Mouse (Mus musculus): ENCODE measurements around the gene Lalba. TPM values are rescaled to one million over a fixed set of nuclear protein-coding genes. Genes with fewer than 3 reads are reported as not detected.
"Not testable (repeated sequence)": the region's sequence is repeated elsewhere in the genome, so short reads cannot be mapped to it uniquely, and the experiment has no call there.

Lalba gene
- polyA plus RNA-seq, 1 experiment from 2014 or later = 0.20 TPM

DNA sequence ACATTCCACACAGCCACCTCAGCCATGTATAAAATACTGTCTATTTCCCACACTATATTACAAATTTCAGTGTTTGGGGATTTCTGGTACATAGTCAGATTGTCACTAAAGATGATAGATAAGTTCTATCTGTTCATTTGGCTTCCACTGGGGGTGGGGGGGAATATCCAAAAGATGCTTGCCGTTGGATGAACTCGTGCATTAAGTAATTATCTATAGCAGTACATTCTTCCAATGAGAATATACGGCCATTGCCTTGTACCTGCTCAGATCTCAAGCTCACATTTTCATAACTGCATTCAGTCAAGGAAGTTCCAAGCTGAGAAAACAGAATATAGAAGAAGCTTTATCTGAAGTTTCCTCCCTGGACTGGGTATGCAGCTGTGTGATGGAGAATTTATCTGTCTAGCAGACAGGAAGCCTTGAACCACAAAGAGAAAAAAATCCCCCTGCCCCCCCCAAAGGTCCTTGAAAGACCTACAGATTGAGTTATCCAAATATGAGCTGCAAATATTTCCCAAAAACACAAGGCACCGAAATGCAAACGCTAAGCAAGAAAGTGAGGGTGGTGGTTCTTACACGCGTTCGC is 4.0 kb upstream of the Lalba start:
- Histone ChIP-seq H3K27me3 (no peaks in the 10 kb centered on the region), H3K4me2 (no peak overlapping the region), H3K9ac (no peak overlapping the region), H3K4me3 (no peak overlapping the region), H3K9me3 (no peaks in the 10 kb centered on the region), H3K36me3 (no peaks in the 10 kb centered on the region), H3K27ac (no peak overlapping the region), H3K4me1 (no peaks in the 10 kb centered on the region)
- WGBS = 94% methylated on average over 8 of the region's 8 CpGs
- no peak for ATAC-seq (ENCODE audit: insufficient number of reproducible peaks, low FRiP score, low TSS enrichment, low read depth)

DNA sequence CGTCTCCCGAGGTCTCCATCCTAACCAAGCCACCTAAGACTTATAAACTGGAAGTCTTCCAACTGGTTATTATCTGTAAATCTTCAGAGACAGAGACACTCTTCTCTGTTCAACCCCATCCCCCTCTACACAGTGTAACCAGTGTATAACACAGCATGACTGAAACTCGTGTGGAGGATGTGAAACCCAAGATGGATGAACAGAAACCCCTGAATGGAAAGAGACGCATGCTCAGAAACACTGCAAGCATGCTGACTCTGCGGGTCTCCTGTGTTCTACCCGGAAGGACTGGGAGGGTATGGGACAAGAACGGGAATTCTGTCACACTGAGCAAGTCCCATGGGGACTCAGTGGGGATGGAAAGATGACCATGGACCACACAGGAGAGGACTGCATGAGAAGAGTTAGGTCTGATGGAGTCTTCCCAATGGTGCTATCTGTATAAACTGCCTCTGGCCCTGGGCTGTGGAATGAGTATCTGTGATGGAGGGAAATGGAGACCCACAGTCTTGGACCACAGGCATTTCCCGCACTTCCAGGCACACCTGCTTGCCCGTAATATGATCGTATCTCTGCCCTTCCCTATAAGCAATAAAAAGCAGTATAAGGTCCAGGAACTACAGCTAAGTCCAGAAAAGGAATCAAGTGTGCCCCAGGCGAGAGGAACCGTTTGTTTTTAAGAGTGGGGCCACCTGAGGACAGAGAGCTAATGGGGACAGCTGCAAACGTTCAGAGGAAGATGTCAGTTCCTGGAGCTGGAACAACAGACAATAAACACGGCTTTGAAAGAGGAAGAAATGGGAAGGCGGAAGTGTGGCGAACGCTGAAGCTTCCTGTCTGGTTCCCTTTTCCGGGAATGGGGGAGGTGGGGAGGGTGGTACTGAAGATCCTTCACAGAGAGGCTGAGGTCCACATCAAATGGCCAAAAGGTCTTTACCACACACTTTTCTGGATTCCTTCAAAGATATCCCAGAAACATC is 1.7 kb upstream of the Lalba start:
- Histone ChIP-seq H3K27ac (no peak overlapping the region), H3K9ac (no peak overlapping the region), H3K4me3 (no peak overlapping the region), H3K27me3 (no peaks in the 10 kb centered on the region), H3K9me3 (no peaks in the 10 kb centered on the region), H3K4me1 (no peaks in the 10 kb centered on the region), H3K4me2 (no peak overlapping the region), H3K36me3 (no peaks in the 10 kb centered on the region)
- 47% methylated on average over 18 of the region's 18 CpGs for WGBS
- ATAC-seq (ENCODE audit: insufficient number of reproducible peaks, low FRiP score, low TSS enrichment, low read depth) = no peak

DNA sequence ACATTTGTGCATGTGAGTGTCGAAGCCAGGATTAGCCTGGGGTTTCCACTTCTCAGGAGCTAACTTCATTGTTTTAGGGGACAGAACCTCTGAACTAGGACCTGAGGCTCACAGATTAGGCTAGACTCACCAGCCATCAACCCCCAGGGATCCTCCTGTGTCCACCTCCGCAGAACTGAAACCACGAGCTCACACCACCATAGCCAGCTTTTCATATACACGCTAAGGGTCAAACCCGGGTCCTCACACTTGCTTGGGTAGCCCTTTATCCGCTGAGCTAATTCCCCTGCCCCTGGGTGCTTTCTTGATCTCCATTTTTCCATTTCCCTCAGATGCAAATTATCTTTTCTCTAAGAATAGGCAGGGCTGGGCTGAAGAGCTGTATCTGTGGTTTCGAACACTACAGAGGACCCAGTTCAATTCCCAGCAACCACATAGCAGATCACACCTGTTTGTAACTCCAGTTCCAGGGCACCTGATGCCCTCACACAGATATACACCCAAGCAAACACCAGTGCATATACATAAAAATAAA is 2.9 kb downstream of the Lalba start:
- Histone ChIP-seq H3K9me3 (no peaks in the 10 kb centered on the region), H3K27ac (no peak overlapping the region), H3K36me3 (no peaks in the 10 kb centered on the region), H3K9ac (no peak overlapping the region), H3K4me3 (no peak overlapping the region), H3K4me2 (no peak overlapping the region), H3K4me1 (no peaks in the 10 kb centered on the region), H3K27me3 (no peaks in the 10 kb centered on the region)
- 70% methylated on average over 7 of the region's 7 CpGs for WGBS
- ATAC-seq (ENCODE audit: insufficient number of reproducible peaks, low FRiP score, low TSS enrichment, low read depth) = no peak

DNA sequence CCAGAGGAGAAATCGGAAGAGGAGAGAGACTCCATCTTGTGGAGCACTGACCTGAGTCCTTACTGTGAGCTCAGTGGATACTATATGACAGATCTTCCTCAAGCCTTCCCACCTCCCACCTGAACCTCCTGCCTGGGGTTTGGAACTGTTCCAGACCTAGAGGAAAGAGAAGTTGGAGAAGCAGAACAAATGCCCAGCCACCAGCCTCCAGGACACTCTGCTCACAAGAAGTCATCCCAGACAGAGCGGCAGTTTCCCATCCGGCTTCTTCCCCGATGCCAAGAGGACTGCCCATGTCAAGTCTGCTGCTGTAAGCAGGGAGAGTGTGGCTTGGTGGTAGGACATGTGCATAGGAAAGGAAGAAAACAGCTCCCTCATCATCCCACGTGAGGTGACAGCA is 6.2 kb downstream of the Lalba start:
- H3K27ac ChIP-seq = no peak overlapping the region
- H3K4me2 ChIP-seq = no peak overlapping the region
- H3K27me3 ChIP-seq = no peaks in the 10 kb centered on the region
- ATAC-seq (ENCODE audit: insufficient number of reproducible peaks, low FRiP score, low TSS enrichment, low read depth) = no peak
- H3K4me3 ChIP-seq = no peak overlapping the region
- H3K9me3 ChIP-seq = no peaks in the 10 kb centered on the region
- H3K9ac ChIP-seq = no peak overlapping the region
- no peaks in the 10 kb centered on the region for H3K4me1 ChIP-seq
- H3K36me3 ChIP-seq = no peaks in the 10 kb centered on the region
- 78% methylated on average over 5 of the region's 5 CpGs for WGBS

DNA sequence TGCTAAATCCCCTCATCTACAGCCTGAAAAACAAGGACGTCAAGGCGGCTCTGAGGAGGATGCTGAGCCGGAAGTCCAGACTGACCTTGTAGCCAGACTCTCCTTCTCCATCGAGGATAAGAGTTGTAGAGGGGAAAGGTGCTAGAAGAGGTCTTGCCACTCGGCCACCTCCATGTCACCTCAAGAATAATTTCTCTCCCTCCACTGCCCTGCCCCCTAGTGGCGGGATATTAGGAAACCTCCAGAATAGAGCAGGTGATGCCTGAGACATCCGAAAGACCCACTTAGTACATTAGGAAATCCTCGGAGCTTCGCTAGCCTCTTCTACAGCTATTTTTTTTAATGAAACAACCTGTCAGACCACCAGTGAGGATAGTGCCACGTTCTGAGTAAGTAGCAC is 7.1 kb downstream of the Lalba start:
- WGBS = 55% methylated on average over 10 of the region's 10 CpGs
- Histone ChIP-seq H3K9ac (no peak overlapping the region), H3K4me2 (no peak overlapping the region), H3K27me3 (no peaks in the 10 kb centered on the region), H3K4me3 (no peak overlapping the region), H3K36me3 (no peaks in the 10 kb centered on the region), H3K4me1 (no peaks in the 10 kb centered on the region), H3K9me3 (no peaks in the 10 kb centered on the region), H3K27ac (no peak overlapping the region)
- ATAC-seq (ENCODE audit: insufficient number of reproducible peaks, low FRiP score, low TSS enrichment, low read depth) = no peak

DNA sequence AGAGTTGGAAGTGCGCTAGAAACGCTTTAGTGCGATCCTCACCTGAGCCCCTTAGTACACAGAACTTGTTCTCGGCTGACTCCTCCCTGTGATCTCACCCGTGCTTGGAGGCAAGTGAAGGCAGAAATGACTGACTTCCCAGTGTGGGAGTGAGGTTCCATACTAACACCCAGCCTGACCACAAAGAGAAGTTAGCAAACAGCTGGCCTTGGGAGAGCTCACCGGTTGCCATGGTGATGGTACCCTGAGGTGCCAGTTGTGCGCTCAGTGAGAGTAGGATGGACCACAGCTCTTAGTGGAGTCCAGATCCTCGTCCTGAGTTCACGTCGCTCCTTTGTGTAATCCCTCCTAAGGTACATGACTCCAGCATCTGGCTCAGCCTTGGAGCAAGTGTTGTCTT is 7.6 kb downstream of the Lalba start:
- no peaks in the 10 kb centered on the region for H3K4me1 ChIP-seq
- H3K9me3 ChIP-seq = no peaks in the 10 kb centered on the region
- no peak overlapping the region for H3K4me2 ChIP-seq
- H3K27ac ChIP-seq = no peak overlapping the region
- H3K36me3 ChIP-seq = no peaks in the 10 kb centered on the region
- H3K9ac ChIP-seq = no peak overlapping the region
- 83% methylated on average over 10 of the region's 10 CpGs for WGBS
- H3K27me3 ChIP-seq = no peaks in the 10 kb centered on the region
- ATAC-seq (ENCODE audit: insufficient number of reproducible peaks, low FRiP score, low TSS enrichment, low read depth) = no peak
- H3K4me3 ChIP-seq = no peak overlapping the region

DNA sequence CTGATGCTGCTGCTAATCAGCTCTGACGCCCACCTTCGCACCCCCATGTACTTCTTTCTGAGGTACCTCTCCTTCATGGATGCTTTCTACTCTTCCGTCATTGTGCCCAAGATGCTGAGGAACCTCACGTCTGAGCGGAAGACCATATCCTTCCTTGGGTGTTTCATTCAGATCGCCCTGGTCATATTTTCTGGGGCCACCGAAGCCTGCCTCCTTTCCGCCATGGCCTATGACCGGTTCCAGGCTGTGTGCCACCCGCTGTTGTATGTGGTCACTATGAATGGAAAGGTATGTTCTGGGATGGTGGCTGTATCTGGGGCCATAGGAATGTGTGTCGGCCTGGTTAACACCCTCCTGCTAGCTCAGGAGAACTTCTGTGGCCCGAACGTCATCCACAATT is 11.0 kb downstream of the Lalba start:
- H3K4me2 ChIP-seq = no peak overlapping the region
- no peak overlapping the region for H3K4me3 ChIP-seq
- WGBS = 87% methylated on average over 13 of the region's 13 CpGs
- H3K9ac ChIP-seq = no peak overlapping the region
- H3K27ac ChIP-seq = no peak overlapping the region
- no peak for ATAC-seq (ENCODE audit: insufficient number of reproducible peaks, low FRiP score, low TSS enrichment, low read depth)
- no peaks in the 10 kb centered on the region for H3K36me3 ChIP-seq
- no peaks in the 10 kb centered on the region for H3K9me3 ChIP-seq
- H3K4me1 ChIP-seq = no peaks in the 10 kb centered on the region
- no peaks in the 10 kb centered on the region for H3K27me3 ChIP-seq

DNA sequence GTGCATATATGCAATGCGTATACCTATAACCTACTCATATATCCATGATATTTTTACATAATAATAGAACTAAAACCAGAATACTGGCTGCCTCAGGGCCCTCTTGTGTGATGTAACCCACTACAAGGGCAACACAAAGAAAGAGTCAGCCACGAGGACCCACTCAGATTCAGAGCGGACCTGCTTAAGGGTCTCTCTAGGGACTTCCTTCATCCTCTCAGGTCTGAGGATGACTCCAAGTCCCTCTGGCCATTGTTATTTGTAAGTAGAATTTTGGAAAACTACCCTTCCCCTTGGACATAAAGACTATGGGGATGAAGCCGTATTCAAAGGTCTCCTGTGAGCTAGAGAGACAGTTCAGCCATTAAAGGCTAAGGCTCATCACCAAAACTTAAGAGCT is 12.9 kb downstream of the Lalba start, which contains the start of gene OR5BS1P:
TSS of gene OR5BS1P (plus strand) at position 301 of the 400 bp plus-strand sequence.
- H3K9ac ChIP-seq = no peak within 1 kb of the TSS

DNA sequence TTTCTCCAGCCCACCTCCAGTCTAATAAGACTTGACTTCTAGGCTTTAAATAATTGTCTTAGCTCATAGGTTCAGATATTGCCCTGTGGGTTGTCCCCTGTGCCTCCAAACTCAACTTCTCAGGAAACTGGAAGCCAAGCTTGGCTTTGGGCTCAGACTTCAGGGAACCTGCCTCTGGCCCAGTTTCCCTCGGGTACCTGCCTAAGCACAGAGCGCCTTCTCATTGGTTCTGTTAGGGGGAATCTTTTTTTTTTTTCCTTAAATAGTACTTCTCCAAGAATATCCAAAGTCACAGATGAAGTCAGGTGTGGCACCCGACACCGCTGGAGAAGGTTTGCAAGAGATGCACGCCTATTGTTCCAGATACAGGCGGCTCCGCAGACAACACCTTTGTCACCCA is 30.2 kb downstream of the Lalba start, which contains the start of gene Olfr281:
TSS of gene Olfr281 (plus strand) at position 301 of the 400 bp plus-strand sequence.
- H3K27ac ChIP-seq = no peak within 1 kb of the TSS
- no peak within 1 kb of the TSS for H3K9ac ChIP-seq
- no peak within 1 kb of the TSS for H3K4me3 ChIP-seq
- no peaks in the 10 kb centered on the region for H3K9me3 ChIP-seq
- WGBS = 89% methylated on average over 7 of the region's 7 CpGs
- no peaks in the 10 kb centered on the region for H3K36me3 ChIP-seq
- no peak within 1 kb of the TSS for H3K4me2 ChIP-seq
- no peak for ATAC-seq (ENCODE audit: insufficient number of reproducible peaks, low FRiP score, low TSS enrichment, low read depth)
- no peaks in the 10 kb centered on the region for H3K4me1 ChIP-seq
- H3K27me3 ChIP-seq = no peaks in the 10 kb centered on the region

More for the DNA sequence above, 12.9 kb downstream of the Lalba start, which contains the start of gene OR5BS1P:
- Histone ChIP-seq H3K27ac (no peak within 1 kb of the TSS), H3K27me3 (no peaks in the 10 kb centered on the region), H3K4me1 (no peaks in the 10 kb centered on the region), H3K4me2 (no peak within 1 kb of the TSS), H3K4me3 (no peak within 1 kb of the TSS), H3K36me3 (no peaks in the 10 kb centered on the region), H3K9me3 (no peaks in the 10 kb centered on the region)
- WGBS = 87% methylated on average over 4 of the region's 4 CpGs
- ATAC-seq (ENCODE audit: insufficient number of reproducible peaks, low FRiP score, low TSS enrichment, low read depth) = no peak

DNA sequence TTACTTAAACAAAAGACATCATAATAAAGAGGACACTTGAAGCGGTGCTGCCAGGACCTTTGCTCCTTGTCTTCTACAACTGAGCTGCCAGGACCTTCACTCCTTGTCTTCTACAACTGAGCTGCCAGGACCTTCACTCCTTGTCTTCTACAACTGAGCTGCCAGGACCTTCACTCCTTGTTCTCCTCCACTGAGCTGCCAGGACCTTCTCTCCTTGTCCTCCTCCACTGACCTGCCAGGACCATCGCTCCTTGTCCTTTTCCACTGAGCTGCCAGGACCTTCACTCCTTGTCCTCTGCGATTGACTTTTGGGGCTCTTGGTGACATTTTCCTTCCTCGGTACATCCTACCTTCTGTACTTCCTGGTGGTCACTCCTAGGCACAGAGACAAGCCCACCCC is 34.0 kb downstream of the Lalba start:
- no peak overlapping the region for H3K4me2 ChIP-seq
- no peak overlapping the region for H3K9ac ChIP-seq
- no peak overlapping the region for H3K4me3 ChIP-seq
- H3K27ac ChIP-seq = no peak overlapping the region
- no peaks in the 10 kb centered on the region for H3K27me3 ChIP-seq
- no peaks in the 10 kb centered on the region for H3K36me3 ChIP-seq
- 66% methylated on average over 4 of the region's 4 CpGs for WGBS
- H3K9me3 ChIP-seq = no peaks in the 10 kb centered on the region
- no peaks in the 10 kb centered on the region for H3K4me1 ChIP-seq
- no peak for ATAC-seq (ENCODE audit: insufficient number of reproducible peaks, low FRiP score, low TSS enrichment, low read depth)

DNA sequence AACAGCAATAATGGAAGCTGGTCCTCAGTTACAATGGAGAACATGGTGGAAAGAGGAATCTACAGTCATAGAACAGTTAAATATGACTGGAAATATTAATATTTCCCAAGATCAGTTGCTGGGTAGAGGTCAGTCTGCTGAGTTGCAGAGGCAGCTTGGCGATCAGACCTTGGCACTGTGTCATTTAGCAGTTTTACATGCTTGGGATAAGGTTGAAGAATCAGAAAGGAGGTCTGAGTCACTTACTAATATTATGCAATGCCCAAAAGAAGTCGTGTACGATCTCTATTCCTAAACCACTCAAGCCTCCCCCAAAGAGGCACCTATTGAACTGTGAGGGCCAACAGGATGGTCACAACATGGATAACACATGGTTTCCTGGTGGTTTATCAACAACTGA is 38.0 kb downstream of the Lalba start:
- WGBS = 70% methylated on average over 3 of the region's 3 CpGs
- no peaks in the 10 kb centered on the region for H3K9me3 ChIP-seq
- H3K4me2 ChIP-seq = no peak overlapping the region
- no peak overlapping the region for H3K9ac ChIP-seq
- no peaks in the 10 kb centered on the region for H3K4me1 ChIP-seq
- no peaks in the 10 kb centered on the region for H3K27me3 ChIP-seq
- no peaks in the 10 kb centered on the region for H3K36me3 ChIP-seq
- H3K4me3 ChIP-seq = no peak overlapping the region
- no peak overlapping the region for H3K27ac ChIP-seq
- ATAC-seq (ENCODE audit: insufficient number of reproducible peaks, low FRiP score, low TSS enrichment, low read depth) = no peak

DNA sequence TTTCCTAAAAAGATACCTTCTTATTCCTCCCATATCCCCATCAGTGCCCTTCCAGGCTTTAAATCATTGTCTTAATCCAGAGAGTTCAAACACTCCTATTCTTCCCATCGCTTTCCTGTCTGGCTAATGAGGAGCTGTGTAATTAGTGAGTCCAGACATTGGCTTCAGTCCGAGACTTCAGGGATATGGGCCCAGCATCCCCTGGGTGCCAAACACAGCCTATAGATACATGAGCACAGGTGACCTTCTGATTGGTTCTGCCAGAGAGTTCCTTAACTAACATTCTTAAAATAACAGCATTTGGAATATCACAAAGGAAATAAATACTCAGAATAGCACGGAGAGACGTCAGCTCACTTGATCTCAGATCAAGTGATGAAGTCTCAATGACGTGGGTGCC is 51.6 kb downstream of the Lalba start, which contains the start of gene Olfr282:
TSS of gene Olfr282 (plus strand) at position 301 of the 400 bp plus-strand sequence.
- not testable (repeated sequence) for H3K27ac ChIP-seq; H3K4me1 ChIP-seq; H3K4me2 ChIP-seq; H3K9me3 ChIP-seq; ATAC-seq (ENCODE audit: insufficient number of reproducible peaks, low FRiP score, low TSS enrichment, low read depth); H3K4me3 ChIP-seq; H3K27me3 ChIP-seq; H3K36me3 ChIP-seq; H3K9ac ChIP-seq
- 63% methylated on average over 5 of the region's 5 CpGs for WGBS

Measured in limb, embryonic 15.5 days (tissue).